Mouse (Mus musculus): Measurements from ENCODE around the gene Vps51. TPM values are rescaled to one million over a fixed set of nuclear protein-coding genes. Genes with fewer than 3 reads are reported as not detected.

Gene Vps51
- polyA plus RNA-seq, 1 experiment, result 98.2 TPM

GRCm38 (mm10) chr19:6067724-6068415, 9.2 kb downstream of the Vps51 start, which contains the start of gene Tm7sf2:
Gene Tm7sf2, minus strand, starts transcription at chr19:6068373.
- Histone ChIP-seq H3K27ac (ENCODE audit: insufficient read depth, low read length) (peak within 1 kb of the TSS; percentile 50; the same call in 1 of the 2 replicates), H3K4me1 (ENCODE audit: control insufficient read depth, insufficient read depth, low read length) (peaks cover 1% of the 10 kb centered on the region), H3K4me3 (ENCODE audit: insufficient read depth, low read length) (peak within 1 kb of the TSS; percentile 40)
- peak; percentile 50; the same call in 1 of the 2 replicates for TF ChIP-seq POLR2A (IDR thresholded peaks at IDR 0.05; ENCODE audit: extremely low read depth, insufficient read depth, low read length)
- TF ChIP-seq CTCF (IDR thresholded peaks at IDR 0.05; ENCODE audit: extremely low read depth, insufficient read depth, low read length), result no peak

- Histone ChIP-seq H3K4me1 (ENCODE audit: control insufficient read depth, insufficient read depth, low read length) (peaks cover 6% of the 10 kb centered on the region), H3K27ac (ENCODE audit: insufficient read depth, low read length) (peak overlapping the region; percentile 50; the same call in 1 of the 2 replicates), H3K4me3 (ENCODE audit: insufficient read depth, low read length) (peak overlapping the region; percentile 40)
- TF ChIP-seq POLR2A (IDR thresholded peaks at IDR 0.05; ENCODE audit: extremely low read depth, insufficient read depth, low read length) (0 out of 2 replicates have a peak, but pooled peaks have one; percentile 13), CTCF (IDR thresholded peaks at IDR 0.05; ENCODE audit: extremely low read depth, insufficient read depth, low read length) (peak; percentile 77)
Observed at GRCm38 (mm10) chr19:6067011-6067723, 9.9 kb downstream of the Vps51 start.

- H3K27ac ChIP-seq (ENCODE audit: insufficient read depth, low read length), result 0 out of 2 replicates have a peak overlapping the region, but pooled peaks have one; percentile 9
- TF ChIP-seq CTCF (IDR thresholded peaks at IDR 0.05; ENCODE audit: extremely low read depth, insufficient read depth, low read length) (no peak), POLR2A (IDR thresholded peaks at IDR 0.05; ENCODE audit: extremely low read depth, insufficient read depth, low read length) (no peak)
- H3K4me1 ChIP-seq (ENCODE audit: control insufficient read depth, insufficient read depth, low read length), result peaks cover 6% of the 10 kb centered on the region
- H3K4me3 ChIP-seq (ENCODE audit: insufficient read depth, low read length), result peak overlapping the region; percentile 40
Observed at GRCm38 (mm10) chr19:6066571-6066970, 10.5 kb downstream of the Vps51 start.

GRCm38 (mm10) chr19:6063081-6063480, 13.9 kb downstream of the Vps51 start:
- peaks cover 7% of the 10 kb centered on the region for H3K4me1 ChIP-seq (ENCODE audit: control insufficient read depth, insufficient read depth, low read length)
- H3K4me3 ChIP-seq (ENCODE audit: insufficient read depth, low read length), result no peak overlapping the region; the same call in 1 of the 2 replicates
- no peak for TF ChIP-seq POLR2A (IDR thresholded peaks at IDR 0.05; ENCODE audit: extremely low read depth, insufficient read depth, low read length)
- no peak overlapping the region for H3K27ac ChIP-seq (ENCODE audit: insufficient read depth, low read length)

GRCm38 (mm10) chr19:6062418-6062817, 14.6 kb downstream of the Vps51 start:
- no peak overlapping the region for H3K27ac ChIP-seq (ENCODE audit: insufficient read depth, low read length)
- peak overlapping the region; percentile 67 for H3K4me3 ChIP-seq (ENCODE audit: insufficient read depth, low read length)
- peaks cover 7% of the 10 kb centered on the region for H3K4me1 ChIP-seq (ENCODE audit: control insufficient read depth, insufficient read depth, low read length)
- TF ChIP-seq CTCF (IDR thresholded peaks at IDR 0.05; ENCODE audit: extremely low read depth, insufficient read depth, low read length) (no peak), POLR2A (IDR thresholded peaks at IDR 0.05; ENCODE audit: extremely low read depth, insufficient read depth, low read length) (0 out of 2 replicates have a peak, but pooled peaks have one; percentile 3)

GRCm38 (mm10) chr19:6061641-6062302, 15.3 kb downstream of the Vps51 start:
- Histone ChIP-seq H3K4me1 (ENCODE audit: control insufficient read depth, insufficient read depth, low read length) (peaks cover 7% of the 10 kb centered on the region), H3K4me3 (ENCODE audit: insufficient read depth, low read length) (peak overlapping the region; percentile 67), H3K27ac (ENCODE audit: insufficient read depth, low read length) (peak overlapping the region; percentile 61)
- peak; percentile 35; the same call in 1 of the 2 replicates for TF ChIP-seq POLR2A (IDR thresholded peaks at IDR 0.05; ENCODE audit: extremely low read depth, insufficient read depth, low read length)
- TF ChIP-seq CTCF (IDR thresholded peaks at IDR 0.05; ENCODE audit: extremely low read depth, insufficient read depth, low read length), result no peak

GRCm38 (mm10) chr19:6061021-6061533, 16.0 kb downstream of the Vps51 start, which contains the start of gene Znhit2:
Gene Znhit2, plus strand, starts transcription at chr19:6061192.
- Histone ChIP-seq H3K27ac (ENCODE audit: insufficient read depth, low read length) (peak within 1 kb of the TSS; percentile 61), H3K4me1 (ENCODE audit: control insufficient read depth, insufficient read depth, low read length) (peaks cover 7% of the 10 kb centered on the region; the same call in 1 of the 2 replicates), H3K4me3 (ENCODE audit: insufficient read depth, low read length) (peak within 1 kb of the TSS; percentile 67)
- TF ChIP-seq POLR2A (IDR thresholded peaks at IDR 0.05; ENCODE audit: extremely low read depth, insufficient read depth, low read length) (peak; percentile 63; the same call in 1 of the 2 replicates), CTCF (IDR thresholded peaks at IDR 0.05; ENCODE audit: extremely low read depth, insufficient read depth, low read length) (no peak)

- Histone ChIP-seq H3K4me1 (ENCODE audit: control insufficient read depth, insufficient read depth, low read length) (peaks cover 7% of the 10 kb centered on the region; the same call in 1 of the 2 replicates), H3K27ac (ENCODE audit: insufficient read depth, low read length) (no peak overlapping the region), H3K4me3 (ENCODE audit: insufficient read depth, low read length) (peak overlapping the region; percentile 57; the same call in 1 of the 2 replicates)
- TF ChIP-seq CTCF (IDR thresholded peaks at IDR 0.05; ENCODE audit: extremely low read depth, insufficient read depth, low read length) (no peak), POLR2A (IDR thresholded peaks at IDR 0.05; ENCODE audit: extremely low read depth, insufficient read depth, low read length) (no peak)
Observed at GRCm38 (mm10) chr19:6058966-6059365, 18.1 kb downstream of the Vps51 start.

GRCm38 (mm10) chr19:6058513-6058912, 18.5 kb downstream of the Vps51 start:
- H3K4me1 ChIP-seq (ENCODE audit: control insufficient read depth, insufficient read depth, low read length), result peaks cover 7% of the 10 kb centered on the region; the same call in 1 of the 2 replicates
- no peak overlapping the region for H3K27ac ChIP-seq (ENCODE audit: insufficient read depth, low read length)
- peak overlapping the region; percentile 57 for H3K4me3 ChIP-seq (ENCODE audit: insufficient read depth, low read length)
- TF ChIP-seq POLR2A (IDR thresholded peaks at IDR 0.05; ENCODE audit: extremely low read depth, insufficient read depth, low read length), result no peak
- TF ChIP-seq CTCF (IDR thresholded peaks at IDR 0.05; ENCODE audit: extremely low read depth, insufficient read depth, low read length), result no peak
